Mouse (Mus musculus) embryonic facial prominence, embryonic 11.5 days (tissue): ENCODE results near the gene Yy1. TPM values are rescaled to one million over a fixed set of nuclear protein-coding genes. Genes with fewer than 3 reads are reported as not detected.

Experiments
- ATAC-seq: fragments of 200-750 bp; cut with Nextera tagmentation; replicated peaks from 2 replicates; pipeline ENCODE4 v1.8.0; 2017; ENCODE audit warnings: low read depth; ENCODE audit not compliant: insufficient number of reproducible peaks, low FRiP score, low TSS enrichment
- DNase-seq: peaks from one replicate; pipeline ENCODE4 v3.0.0-alpha.2; 2015; ENCODE audit warnings: low spot score
- H3K27ac ChIP-seq: fragments of 300-500 bp; sonication (generic); replicated peaks from 2 replicates; pipeline ENCODE4 v1.5.1; 2014; ENCODE audit warnings: mild to moderate bottlenecking, low read depth, low read length, control low read depth
- H3K27me3 ChIP-seq: fragments of 300-500 bp; sonication (generic); 2 replicates; pipeline ENCODE4 v1.6.1; 2014; ENCODE audit warnings: mild to moderate bottlenecking, low read length, moderate library complexity, mixed read lengths; ENCODE audit not compliant: control insufficient read depth, insufficient read depth
- H3K36me3 ChIP-seq: fragments of 300-500 bp; sonication (generic); replicated peaks from 2 replicates; pipeline ENCODE4 v1.6.1; 2014; ENCODE audit warnings: low read depth, mild to moderate bottlenecking, low read length, moderate library complexity, mixed read lengths; ENCODE audit not compliant: control insufficient read depth, insufficient read depth
- H3K4me1 ChIP-seq: fragments of 300-500 bp; sonication (generic); 2 replicates; pipeline ENCODE4 v1.6.1; 2014; ENCODE audit warnings: low read length, mixed read lengths; ENCODE audit not compliant: control insufficient read depth, insufficient read depth
- H3K4me2 ChIP-seq: fragments of 300-500 bp; sonication (generic); 2 replicates; pipeline ENCODE4 v1.6.1; 2014; ENCODE audit warnings: low read depth, mild to moderate bottlenecking, control low read depth, low read length, moderate library complexity
- H3K4me3 ChIP-seq: fragments of 300-500 bp; sonication (generic); 2 replicates; pipeline ENCODE4 v1.5.1; 2014; ENCODE audit warnings: low read depth, low read length, control low read depth
- H3K9ac ChIP-seq: fragments of 300-500 bp; sonication (generic); replicated peaks from 2 replicates; pipeline ENCODE4 v1.6.1; 2014; ENCODE audit warnings: mild to moderate bottlenecking, control low read depth, low read length
- H3K9me3 ChIP-seq: fragments of 300-500 bp; sonication (generic); replicated peaks from 2 replicates; pipeline ENCODE4 v1.6.1; 2016; ENCODE audit warnings: mild to moderate bottlenecking, low read length, inconsistent platforms, mixed read lengths; ENCODE audit not compliant: control insufficient read depth
- WGBS: fragments of 180-500 bp; shearing (Covaris S2); extraction: QIAGEN DNeasy Blood & Tissue Kit; methylation state at CpG from one replicate; pipeline ENCODE4 v1.1.7; 2014; 5-methylcytosine and 5-hydroxymethylcytosine counted together
- polyA plus RNA-seq: library from polyadenylated mRNA; unstranded; fragments of >200 nt; fragmentation: Nextera tagmentation; extraction: Ambion mirVana; gene quantifications from 2 replicates; pipeline ENCODE4 v1.2.1, GENCODE M21; 2014

Yy1 gene
- polyA plus RNA-seq, 1 experiment from 2014 or later, result 19.3 TPM

GRCm38 (mm10) chr12:108830358-108830757, 37.6 kb downstream of the Yy1 start:
- Histone ChIP-seq H3K4me1 (no peaks in the 10 kb centered on the region; the same call in 1 of the 2 replicates), H3K9me3 (no peaks in the 10 kb centered on the region), H3K27ac (no peak overlapping the region), H3K27me3 (no peaks in the 10 kb centered on the region), H3K9ac (no peak overlapping the region), H3K4me3 (no peak overlapping the region), H3K36me3 (peaks cover 2% of the 10 kb centered on the region; the same call in 1 of the 2 replicates), H3K4me2 (no peak overlapping the region)
- WGBS, result 83% methylated on average over 6 of the region's 6 CpGs
- DNase-seq (no peak), ATAC-seq (no peak)

DNA sequence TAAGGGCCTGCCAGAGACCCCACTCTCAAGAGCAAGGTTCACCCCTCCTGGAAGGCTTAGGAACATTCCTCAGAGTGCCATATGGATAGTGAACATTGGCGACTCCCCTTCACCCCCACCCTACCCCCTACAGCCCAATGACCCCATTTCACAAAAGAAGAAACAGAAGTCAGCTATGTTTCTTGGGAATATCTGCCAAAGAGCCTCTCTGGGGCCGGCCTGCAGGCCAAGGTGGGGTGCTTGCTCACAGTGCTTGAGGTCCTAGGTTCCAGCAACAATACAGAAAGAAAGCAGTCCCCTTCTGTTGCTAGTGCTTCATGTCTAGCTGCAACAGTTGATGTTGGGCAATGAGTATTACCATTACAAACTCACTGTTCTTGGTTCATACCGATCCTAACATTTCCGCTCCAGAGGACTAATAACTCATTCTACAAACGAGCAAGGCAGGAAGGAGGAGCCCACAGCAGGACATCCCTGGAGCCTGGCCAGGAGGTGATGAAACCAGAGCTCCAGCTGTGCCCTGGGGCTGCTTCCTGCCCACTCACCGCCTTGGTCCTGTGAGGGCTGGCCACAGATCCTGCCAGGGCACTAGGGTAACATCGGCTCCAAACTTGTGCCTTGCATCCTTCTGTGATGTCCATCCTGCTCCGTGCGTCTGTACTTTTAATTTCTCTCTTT, 39.3 kb downstream of the Yy1 start:
- ATAC-seq (no peak), DNase-seq (no peak)
- Histone ChIP-seq H3K4me3 (no peak overlapping the region), H3K27ac (no peak overlapping the region), H3K36me3 (peaks cover under 1% of the 10 kb centered on the region; the same call in 1 of the 2 replicates), H3K27me3 (no peaks in the 10 kb centered on the region), H3K9ac (no peak overlapping the region), H3K4me2 (no peak overlapping the region), H3K9me3 (no peaks in the 10 kb centered on the region), H3K4me1 (no peaks in the 10 kb centered on the region; the same call in 1 of the 2 replicates)
- 72% methylated on average over 9 of the region's 9 CpGs for WGBS

DNA sequence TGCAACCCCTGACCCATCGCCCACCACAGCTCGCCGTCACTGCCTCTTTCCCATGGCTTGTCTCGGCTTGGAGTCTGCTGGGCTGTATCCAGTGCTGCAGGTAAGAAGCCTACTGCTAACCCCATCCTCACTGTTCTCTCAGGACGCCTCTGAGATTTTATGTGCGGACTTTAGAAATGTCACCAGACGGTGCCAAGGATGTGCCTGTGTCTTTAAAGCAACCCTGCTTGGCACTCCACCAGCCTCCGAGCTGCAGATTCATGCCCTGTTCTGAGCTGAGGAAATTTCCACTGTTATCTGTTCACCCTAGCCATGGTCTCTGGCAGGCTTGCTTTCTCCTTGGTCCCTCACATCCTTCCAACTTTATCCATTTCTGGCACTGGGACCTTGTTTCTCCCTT, 40.1 kb downstream of the Yy1 start:
- H3K27ac ChIP-seq, result no peak overlapping the region
- DNase-seq, result no peak
- H3K36me3 ChIP-seq, result no peaks in the 10 kb centered on the region
- H3K4me1 ChIP-seq, result peaks cover 3% of the 10 kb centered on the region; the same call in 1 of the 2 replicates
- H3K9me3 ChIP-seq, result no peaks in the 10 kb centered on the region
- 87% methylated on average over 8 of the region's 8 CpGs for WGBS
- H3K27me3 ChIP-seq, result no peaks in the 10 kb centered on the region
- no peak overlapping the region for H3K4me2 ChIP-seq
- ATAC-seq, result no peak
- H3K4me3 ChIP-seq, result no peak overlapping the region
- H3K9ac ChIP-seq, result no peak overlapping the region

GRCm38 (mm10) chr12:108833408-108833807, 40.6 kb downstream of the Yy1 start:
- 88% methylated on average over 3 of the region's 3 CpGs for WGBS
- DNase-seq (no peak), ATAC-seq (no peak)
- peaks cover 3% of the 10 kb centered on the region; the same call in 1 of the 2 replicates for H3K4me1 ChIP-seq
- H3K4me3 ChIP-seq, result no peak overlapping the region
- no peak overlapping the region for H3K4me2 ChIP-seq
- no peaks in the 10 kb centered on the region for H3K36me3 ChIP-seq
- no peak overlapping the region for H3K9ac ChIP-seq
- no peaks in the 10 kb centered on the region for H3K9me3 ChIP-seq
- H3K27me3 ChIP-seq, result no peaks in the 10 kb centered on the region
- H3K27ac ChIP-seq, result no peak overlapping the region

DNA sequence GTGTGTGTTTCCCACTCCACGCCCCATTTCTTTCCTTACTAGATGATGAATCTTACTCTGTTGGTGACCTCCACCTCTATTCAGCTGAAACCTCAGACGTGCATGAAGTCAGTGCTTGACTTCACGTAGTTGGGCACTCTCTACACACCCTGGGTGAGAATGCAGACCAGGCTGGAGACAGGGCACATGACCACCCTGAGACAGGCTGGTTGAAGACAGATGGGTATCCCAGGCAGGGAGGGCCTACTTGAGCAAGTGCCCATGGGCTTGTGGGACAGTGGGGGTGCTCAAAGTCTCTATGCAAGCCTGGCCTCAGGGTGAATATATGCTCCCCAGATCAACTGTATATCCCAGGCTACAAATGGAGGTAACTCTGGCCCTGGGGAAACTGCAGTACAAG, 41.6 kb downstream of the Yy1 start:
- WGBS, result 82% methylated on average over 3 of the region's 3 CpGs
- H3K27ac ChIP-seq, result no peak overlapping the region
- peaks cover 3% of the 10 kb centered on the region; the same call in 1 of the 2 replicates for H3K4me1 ChIP-seq
- no peaks in the 10 kb centered on the region for H3K36me3 ChIP-seq
- DNase-seq (no peak), ATAC-seq (no peak)
- no peak overlapping the region for H3K9ac ChIP-seq
- no peak overlapping the region for H3K4me3 ChIP-seq
- no peaks in the 10 kb centered on the region for H3K9me3 ChIP-seq
- no peaks in the 10 kb centered on the region for H3K27me3 ChIP-seq
- no peak overlapping the region for H3K4me2 ChIP-seq

GRCm38 (mm10) chr12:108834786-108835185, 42.0 kb downstream of the Yy1 start:
- peaks cover 3% of the 10 kb centered on the region; the same call in 1 of the 2 replicates for H3K4me1 ChIP-seq
- no peaks in the 10 kb centered on the region for H3K27me3 ChIP-seq
- peak overlapping the region; percentile 58; the same call in 1 of the 2 replicates for H3K4me3 ChIP-seq
- H3K9ac ChIP-seq, result peak overlapping the region; percentile 76; the same call in 1 of the 2 replicates
- peak overlapping the region; percentile 92 for H3K4me2 ChIP-seq
- DNase-seq (no peak), ATAC-seq (no peak)
- 41% methylated on average over 5 of the region's 5 CpGs for WGBS
- H3K27ac ChIP-seq, result no peak overlapping the region
- H3K9me3 ChIP-seq, result no peaks in the 10 kb centered on the region
- no peaks in the 10 kb centered on the region for H3K36me3 ChIP-seq

DNA sequence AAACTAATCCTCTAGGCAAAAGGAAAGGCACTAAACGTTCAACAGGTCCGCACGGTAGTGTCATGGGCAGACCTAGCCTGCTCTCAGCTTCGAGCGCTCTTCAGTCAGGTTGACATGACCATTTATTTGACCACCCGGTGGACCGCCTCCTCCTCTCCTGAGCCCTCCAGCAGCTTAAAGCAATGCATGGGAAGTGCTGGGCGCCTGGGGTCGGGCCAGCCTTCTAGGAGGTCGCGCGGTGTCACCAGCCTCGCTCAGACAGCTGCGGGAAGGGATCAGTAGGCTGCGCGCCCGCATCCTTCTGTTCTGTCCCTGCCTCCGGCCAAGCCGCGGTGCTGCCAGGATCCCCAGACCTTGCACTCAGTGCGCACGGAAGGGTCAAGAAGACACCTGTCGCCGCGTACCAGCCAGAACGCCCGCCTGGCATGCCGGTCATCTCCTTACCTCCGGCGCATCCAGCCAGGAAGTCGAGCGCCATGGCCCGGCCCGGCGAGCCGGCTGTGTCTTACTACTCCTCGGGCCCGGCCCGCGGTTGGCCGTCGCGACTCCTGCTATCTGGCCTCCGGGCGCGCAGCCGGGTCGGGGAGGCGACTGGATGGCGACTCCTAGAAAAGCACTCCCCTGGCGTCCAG, 42.6 kb downstream of the Yy1 start:
- Histone ChIP-seq H3K4me2 (peak overlapping the region; percentile 92), H3K9ac (peak overlapping the region; percentile 76), H3K27me3 (no peaks in the 10 kb centered on the region), H3K36me3 (no peaks in the 10 kb centered on the region), H3K9me3 (no peaks in the 10 kb centered on the region), H3K27ac (no peak overlapping the region), H3K4me3 (peak overlapping the region; percentile 58), H3K4me1 (peaks cover 3% of the 10 kb centered on the region; the same call in 1 of the 2 replicates)
- 2% methylated on average over 51 of the region's 51 CpGs for WGBS
- ATAC-seq, result no peak; the same call in 1 of the 2 replicates
- no peak for DNase-seq

GRCm38 (mm10) chr12:108835840-108836409, 43.2 kb downstream of the Yy1 start, which contains the start of the genes Slc25a29 and Slc25a47:
Gene Slc25a29, minus strand, starts transcription at chr12:108835883.
Gene Slc25a47, plus strand, starts transcription at chr12:108836046.
- no peaks in the 10 kb centered on the region for H3K9me3 ChIP-seq
- H3K27me3 ChIP-seq, result no peaks in the 10 kb centered on the region
- no peaks in the 10 kb centered on the region for H3K36me3 ChIP-seq
- under 1% methylated on average over 51 of the region's 53 CpGs for WGBS
- H3K4me1 ChIP-seq, result peaks cover 3% of the 10 kb centered on the region; the same call in 1 of the 2 replicates
- DNase-seq (peak; percentile 97), ATAC-seq (peak; percentile 99)
- H3K4me3 ChIP-seq, result peak within 1 kb of the TSS; percentile 58
- H3K9ac ChIP-seq, result peak within 1 kb of the TSS; percentile 76
- peak within 1 kb of the TSS; percentile 92 for H3K4me2 ChIP-seq
- H3K27ac ChIP-seq, result peak within 1 kb of the TSS; percentile 37
